Mouse (Mus musculus) limb, embryonic 10.5 days (tissue): ENCODE measurements around the gene 4930558K02Rik. TPM values are rescaled to one million over a fixed set of nuclear protein-coding genes. Genes with fewer than 3 reads are reported as not detected.

Experiments used
- DNase-seq: peaks from one replicate; pipeline ENCODE4 v3.0.0-alpha.2; 2017; ENCODE audit warnings: low spot score
- H3K27ac ChIP-seq: fragments of 300-500 bp; sonication (generic); 2 replicates; pipeline ENCODE4 v1.5.1; 2016; ENCODE audit warnings: mild to moderate bottlenecking
- H3K27me3 ChIP-seq: fragments of 300-500 bp; sonication (generic); 2 replicates; pipeline ENCODE4 v1.6.1; 2016; ENCODE audit warnings: low read depth, mild to moderate bottlenecking; ENCODE audit not compliant: poor library complexity, severe bottlenecking
- H3K36me3 ChIP-seq: fragments of 300-500 bp; sonication (generic); 2 replicates; pipeline ENCODE4 v1.6.1; 2016; ENCODE audit warnings: mild to moderate bottlenecking, moderate library complexity
- H3K4me1 ChIP-seq: fragments of 300-500 bp; sonication (generic); 2 replicates; pipeline ENCODE4 v1.6.1; 2016
- H3K4me3 ChIP-seq: fragments of 300-500 bp; sonication (generic); 2 replicates; pipeline ENCODE4 v1.5.1; 2016; ENCODE audit warnings: mild to moderate bottlenecking, moderate library complexity
- H3K9me3 ChIP-seq: fragments of 300-500 bp; sonication (generic); replicated peaks from 2 replicates; pipeline ENCODE4 v1.6.1; 2016; ENCODE audit warnings: mild to moderate bottlenecking
- WGBS: fragments of 180-500 bp; shearing (Covaris S2); methylation state at CpG from one replicate; pipeline ENCODE4 v1.1.7; 2016; 5-methylcytosine and 5-hydroxymethylcytosine counted together
- polyA plus RNA-seq: library from polyadenylated mRNA; unstranded; fragments of >200 nt; fragmentation: Nextera tagmentation; extraction: Ambion mirVana; gene quantifications from 2 replicates; pipeline ENCODE4 v1.2.1, GENCODE M21; 2016

The 4930558K02Rik gene
- polyA plus RNA-seq, 1 experiment from 2014 or later = not detected

- no peak for DNase-seq
- WGBS = 90% methylated on average over 6 of the region's 6 CpGs
Observed at GRCm38 (mm10) chr1:161921928-161922327, 57.5 kb downstream of the 4930558K02Rik start.

GRCm38 (mm10) chr1:161920475-161921454, 58.7 kb downstream of the 4930558K02Rik start:
- H3K36me3 ChIP-seq = no peaks in the 10 kb centered on the region
- DNase-seq = no peak
- peaks cover 14% of the 10 kb centered on the region for H3K4me1 ChIP-seq
- H3K27me3 ChIP-seq = no peaks in the 10 kb centered on the region
- WGBS = 85% methylated on average over 9 of the region's 9 CpGs
- H3K4me3 ChIP-seq = no peak overlapping the region
- H3K27ac ChIP-seq = no peak overlapping the region
- H3K9me3 ChIP-seq = no peaks in the 10 kb centered on the region

More at GRCm38 (mm10) chr1:161921928-161922327, 57.5 kb downstream of the 4930558K02Rik start:
- Histone ChIP-seq H3K9me3 (no peaks in the 10 kb centered on the region), H3K27ac (no peak overlapping the region), H3K27me3 (no peaks in the 10 kb centered on the region), H3K4me1 (peaks cover 14% of the 10 kb centered on the region), H3K4me3 (no peak overlapping the region), H3K36me3 (no peaks in the 10 kb centered on the region)

- DNase-seq = no peak
- Histone ChIP-seq H3K4me1 (peaks cover 14% of the 10 kb centered on the region), H3K27me3 (no peaks in the 10 kb centered on the region), H3K36me3 (no peaks in the 10 kb centered on the region), H3K27ac (peak overlapping the region; percentile 36; the same call in 1 of the 2 replicates), H3K4me3 (no peak overlapping the region), H3K9me3 (no peaks in the 10 kb centered on the region)
- WGBS = 96% methylated on average over 2 of the region's 2 CpGs
Observed at GRCm38 (mm10) chr1:161919594-161919993, 59.8 kb downstream of the 4930558K02Rik start.

- no peaks in the 10 kb centered on the region for H3K27me3 ChIP-seq
- H3K27ac ChIP-seq = peak overlapping the region; percentile 64
- WGBS = 50% methylated on average over 7 of the region's 7 CpGs
- H3K9me3 ChIP-seq = no peaks in the 10 kb centered on the region
- DNase-seq = no peak
- H3K4me1 ChIP-seq = peaks cover 14% of the 10 kb centered on the region
- no peaks in the 10 kb centered on the region for H3K36me3 ChIP-seq
- no peak overlapping the region for H3K4me3 ChIP-seq
Observed at GRCm38 (mm10) chr1:161918682-161919372, 60.6 kb downstream of the 4930558K02Rik start.

- Histone ChIP-seq H3K4me1 (peaks cover 20% of the 10 kb centered on the region), H3K4me3 (no peak overlapping the region), H3K36me3 (no peaks in the 10 kb centered on the region), H3K27me3 (no peaks in the 10 kb centered on the region), H3K9me3 (no peaks in the 10 kb centered on the region), H3K27ac (peak overlapping the region; percentile 64; the same call in 1 of the 2 replicates)
- no peak for DNase-seq
- WGBS = 93% methylated on average over 3 of the region's 3 CpGs
Observed at GRCm38 (mm10) chr1:161917940-161918484, 61.4 kb downstream of the 4930558K02Rik start.

- no peaks in the 10 kb centered on the region for H3K36me3 ChIP-seq
- DNase-seq = no peak
- no peaks in the 10 kb centered on the region for H3K27me3 ChIP-seq
- H3K4me1 ChIP-seq = peaks cover 20% of the 10 kb centered on the region
- no peak overlapping the region for H3K27ac ChIP-seq
- WGBS = 46% methylated on average over 3 of the region's 3 CpGs
- H3K4me3 ChIP-seq = no peak overlapping the region
- H3K9me3 ChIP-seq = no peaks in the 10 kb centered on the region
Observed at GRCm38 (mm10) chr1:161916036-161916435, 63.4 kb downstream of the 4930558K02Rik start.

GRCm38 (mm10) chr1:161913648-161913984, 65.8 kb downstream of the 4930558K02Rik start:
- H3K4me3 ChIP-seq = no peak overlapping the region
- no peaks in the 10 kb centered on the region for H3K36me3 ChIP-seq
- H3K4me1 ChIP-seq = peaks cover 14% of the 10 kb centered on the region
- H3K27me3 ChIP-seq = no peaks in the 10 kb centered on the region
- DNase-seq = no peak
- 50% methylated on average over 7 of the region's 7 CpGs for WGBS
- no peaks in the 10 kb centered on the region for H3K9me3 ChIP-seq
- H3K27ac ChIP-seq = no peak overlapping the region

GRCm38 (mm10) chr1:161912940-161913647, 66.3 kb downstream of the 4930558K02Rik start:
- WGBS = 44% methylated on average over 4 of the region's 4 CpGs
- Histone ChIP-seq H3K4me1 (peaks cover 9% of the 10 kb centered on the region), H3K27me3 (no peaks in the 10 kb centered on the region), H3K4me3 (no peak overlapping the region), H3K27ac (no peak overlapping the region), H3K36me3 (no peaks in the 10 kb centered on the region), H3K9me3 (no peaks in the 10 kb centered on the region)
- DNase-seq = no peak

- Histone ChIP-seq H3K4me3 (no peak overlapping the region), H3K4me1 (peaks cover 6% of the 10 kb centered on the region; the same call in 1 of the 2 replicates)
- WGBS = 84% methylated on average over 8 of the region's 8 CpGs
Observed at GRCm38 (mm10) chr1:161909074-161909473, 70.4 kb downstream of the 4930558K02Rik start.

GRCm38 (mm10) chr1:161907795-161908457, 71.5 kb downstream of the 4930558K02Rik start:
- Histone ChIP-seq H3K9me3 (no peaks in the 10 kb centered on the region), H3K4me1 (no peaks in the 10 kb centered on the region), H3K4me3 (no peak overlapping the region), H3K36me3 (no peaks in the 10 kb centered on the region), H3K27ac (no peak overlapping the region), H3K27me3 (no peaks in the 10 kb centered on the region)
- 58% methylated on average over 2 of the region's 2 CpGs for WGBS
- DNase-seq = no peak

More at GRCm38 (mm10) chr1:161909074-161909473, 70.4 kb downstream of the 4930558K02Rik start:
- Histone ChIP-seq H3K9me3 (no peaks in the 10 kb centered on the region), H3K36me3 (no peaks in the 10 kb centered on the region), H3K27ac (no peak overlapping the region), H3K27me3 (no peaks in the 10 kb centered on the region)
- DNase-seq = no peak

- no peak for DNase-seq
- Histone ChIP-seq H3K4me1 (no peaks in the 10 kb centered on the region), H3K27me3 (no peaks in the 10 kb centered on the region), H3K36me3 (no peaks in the 10 kb centered on the region), H3K9me3 (no peaks in the 10 kb centered on the region), H3K4me3 (no peak overlapping the region), H3K27ac (no peak overlapping the region)
- WGBS = 90% methylated on average over 4 of the region's 4 CpGs
Observed at GRCm38 (mm10) chr1:161907111-161907510, 72.3 kb downstream of the 4930558K02Rik start.
